Mouse (Mus musculus) forebrain, embryonic 10.5 days (tissue): ENCODE data around the gene Xab2. TPM values are rescaled to one million over a fixed set of nuclear protein-coding genes. Genes with fewer than 3 reads are reported as not detected.

Source experiments
- DNase-seq: peaks from one replicate; pipeline ENCODE4 v3.0.0-alpha.2; 2017; ENCODE audit warnings: low spot score; ENCODE audit errors: extremely low spot score
- H3K27ac ChIP-seq: fragments of 300-500 bp; sonication (generic); 2 replicates; pipeline ENCODE4 v1.5.1; 2016; ENCODE audit warnings: mild to moderate bottlenecking
- H3K27me3 ChIP-seq: fragments of 300-500 bp; sonication (generic); 2 replicates; pipeline ENCODE4 v1.6.1; 2016; ENCODE audit warnings: mild to moderate bottlenecking; ENCODE audit not compliant: poor library complexity, severe bottlenecking
- H3K36me3 ChIP-seq: fragments of 300-500 bp; sonication (generic); replicated peaks from 2 replicates; pipeline ENCODE4 v1.6.1; 2016; ENCODE audit warnings: mild to moderate bottlenecking, moderate library complexity
- H3K4me1 ChIP-seq: fragments of 300-500 bp; sonication (generic); 2 replicates; pipeline ENCODE4 v1.6.1; 2016
- H3K4me3 ChIP-seq: fragments of 300-500 bp; sonication (generic); 2 replicates; pipeline ENCODE4 v1.5.1; 2016; ENCODE audit warnings: mild to moderate bottlenecking, moderate library complexity
- H3K9me3 ChIP-seq: fragments of 300-500 bp; sonication (generic); 2 replicates; pipeline ENCODE4 v1.6.1; 2016; ENCODE audit warnings: mild to moderate bottlenecking, moderate library complexity
- WGBS: fragments of 180-500 bp; shearing (Covaris S2); methylation state at CpG from one replicate; pipeline ENCODE4 v1.1.7; 2016; 5-methylcytosine and 5-hydroxymethylcytosine counted together
- polyA plus RNA-seq: library from polyadenylated mRNA; unstranded; fragments of >200 nt; fragmentation: Nextera tagmentation; extraction: Ambion mirVana; gene quantifications from 2 replicates; pipeline ENCODE4 v1.2.1, GENCODE M21; 2016

The Xab2 gene
- polyA plus RNA-seq, 1 experiment from 2014 or later, result 76.9 TPM

GRCm38 (mm10) chr8:3576211-3576960 lies 44.7 kb downstream of the Xab2 start:
- no peaks in the 10 kb centered on the region for H3K36me3 ChIP-seq
- no peaks in the 10 kb centered on the region for H3K9me3 ChIP-seq
- H3K4me1 ChIP-seq, result no peaks in the 10 kb centered on the region
- no peak for DNase-seq
- no peaks in the 10 kb centered on the region for H3K27me3 ChIP-seq
- 82% methylated on average over 15 of the region's 15 CpGs for WGBS
- H3K4me3 ChIP-seq, result no peak overlapping the region
- H3K27ac ChIP-seq, result no peak overlapping the region

DNA sequence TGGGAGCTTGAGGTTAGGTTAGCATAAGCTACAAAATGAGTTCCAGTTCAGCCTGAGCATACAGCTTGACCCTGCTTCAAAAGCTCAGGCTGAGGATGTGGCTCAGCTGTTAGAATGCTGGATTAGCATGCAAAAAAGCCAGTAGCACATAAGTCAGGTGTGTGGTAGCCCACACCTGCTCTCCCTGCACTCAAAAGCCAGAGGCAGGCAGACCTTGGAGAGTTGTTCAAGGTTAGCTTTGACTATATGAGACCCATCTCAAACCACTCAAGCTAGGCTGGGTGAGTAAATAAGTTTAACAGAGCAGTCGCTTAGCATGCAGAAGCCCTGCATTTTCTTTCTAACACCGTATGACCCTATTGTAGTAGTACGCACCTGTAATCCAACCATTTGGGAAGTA lies 46.6 kb downstream of the Xab2 start:
- WGBS, result 95% methylated on average over 3 of the region's 3 CpGs
- H3K4me1 ChIP-seq, result no peaks in the 10 kb centered on the region; the same call in 1 of the 2 replicates
- no peak overlapping the region for H3K4me3 ChIP-seq
- no peak overlapping the region for H3K27ac ChIP-seq
- no peaks in the 10 kb centered on the region for H3K9me3 ChIP-seq
- no peak for DNase-seq
- peaks cover 3% of the 10 kb centered on the region for H3K36me3 ChIP-seq
- H3K27me3 ChIP-seq, result no peaks in the 10 kb centered on the region

DNA sequence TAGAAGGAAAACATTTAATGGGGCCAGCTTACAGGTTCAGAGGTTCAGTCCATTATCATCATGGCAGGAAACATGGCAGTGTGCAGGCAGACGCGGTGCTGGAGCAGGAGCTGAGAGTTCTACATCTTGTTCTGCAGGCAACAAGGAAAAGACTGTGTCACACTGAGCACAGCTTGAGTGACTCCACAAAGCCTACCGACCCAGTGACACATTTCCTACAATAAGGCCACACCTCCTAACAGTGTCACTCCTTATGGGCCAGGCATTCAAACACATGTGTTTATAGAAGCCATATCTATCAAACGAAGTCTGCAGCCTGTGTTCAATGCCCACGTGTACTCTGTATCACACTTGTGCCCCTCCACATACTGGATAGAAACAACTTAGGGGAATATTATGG lies 51.3 kb downstream of the Xab2 start:
- no peaks in the 10 kb centered on the region for H3K9me3 ChIP-seq
- no peaks in the 10 kb centered on the region for H3K27me3 ChIP-seq
- H3K4me1 ChIP-seq, result peaks cover 27% of the 10 kb centered on the region
- no peak overlapping the region for H3K27ac ChIP-seq
- 93% methylated on average over 5 of the region's 5 CpGs for WGBS
- peaks cover 5% of the 10 kb centered on the region for H3K36me3 ChIP-seq
- H3K4me3 ChIP-seq, result peak overlapping the region; percentile 55; the same call in 1 of the 2 replicates
- DNase-seq, result no peak

GRCm38 (mm10) chr8:3568378-3568777 lies 52.7 kb downstream of the Xab2 start:
- peak overlapping the region; percentile 91 for H3K27ac ChIP-seq
- 6% methylated on average over 7 of the region's 7 CpGs for WGBS

DNA sequence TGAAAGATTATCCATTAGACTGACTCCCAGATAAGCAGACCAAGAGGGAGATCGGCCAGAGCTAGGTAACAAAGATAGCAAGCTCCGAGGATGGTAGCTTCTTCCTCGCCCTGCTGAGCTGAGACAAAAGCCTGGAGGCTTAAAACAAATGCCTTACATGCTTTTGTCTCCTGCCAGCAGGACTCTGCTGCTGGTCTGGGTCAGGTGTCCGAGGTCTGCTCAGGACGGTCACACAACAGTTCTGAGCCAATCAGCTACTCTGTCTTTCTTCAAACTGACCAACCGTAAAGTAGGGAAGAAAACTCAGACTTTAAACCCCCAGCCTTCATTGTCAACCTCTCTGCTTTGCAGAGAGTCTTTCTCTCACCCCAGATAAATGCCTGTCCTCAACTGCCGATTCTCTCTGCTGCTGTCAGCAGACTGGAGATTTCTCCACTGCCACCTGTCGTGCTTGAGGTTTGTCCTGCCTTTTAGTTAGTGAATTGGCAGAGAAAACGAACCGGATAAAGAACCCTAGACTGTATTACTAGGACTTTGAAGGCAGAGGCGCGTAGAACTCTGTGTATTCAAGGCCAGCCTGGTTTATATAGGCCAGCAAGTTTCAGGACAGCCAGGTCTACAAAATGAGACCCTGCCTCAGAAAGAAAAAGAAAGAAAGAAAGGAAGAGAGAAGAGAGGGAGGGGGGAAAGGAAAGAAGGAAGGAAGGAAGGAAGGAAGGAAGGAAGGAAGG lies 53.3 kb downstream of the Xab2 start, which contains the start of gene C330021F23Rik:
Gene C330021F23Rik (plus strand): TSS at position 350 of the 731 bp plus-strand sequence.
- peak within 1 kb of the TSS; percentile 91 for H3K27ac ChIP-seq
- H3K4me3 ChIP-seq, result peak within 1 kb of the TSS; percentile 55
- H3K4me1 ChIP-seq, result peaks cover 27% of the 10 kb centered on the region
- no peaks in the 10 kb centered on the region for H3K27me3 ChIP-seq
- peak; percentile 61 for DNase-seq
- H3K36me3 ChIP-seq, result peaks cover 5% of the 10 kb centered on the region
- WGBS, result 2% methylated on average over 12 of the region's 12 CpGs
- H3K9me3 ChIP-seq, result no peaks in the 10 kb centered on the region

More at GRCm38 (mm10) chr8:3568378-3568777, 52.7 kb downstream of the Xab2 start:
- no peak for DNase-seq
- Histone ChIP-seq H3K4me3 (peak overlapping the region; percentile 55), H3K4me1 (peaks cover 27% of the 10 kb centered on the region), H3K36me3 (peaks cover 5% of the 10 kb centered on the region), H3K9me3 (no peaks in the 10 kb centered on the region), H3K27me3 (no peaks in the 10 kb centered on the region)

Other genes starting within 250 kb of the Xab2 start
- gene Arhgef18, start 228.3 kb downstream of the Xab2 start, polyA plus RNA-seq, result 9.7 and 11.4 TPM in 2 replicates
- 4.5 and 5.8 TPM in 2 replicates for gene Pex11g, start 153.6 kb downstream of the Xab2 start, polyA plus RNA-seq
- gene Tex45, start 150.5 kb downstream of the Xab2 start, polyA plus RNA-seq, result not detected in 2 replicates
- gene Zfp358, start 128.2 kb downstream of the Xab2 start, polyA plus RNA-seq, result 61.6 and 64.8 TPM in 2 replicates
- gene Mcoln1, start 120.9 kb downstream of the Xab2 start, polyA plus RNA-seq, result 56.9 and 59.3 TPM in 2 replicates
- gene Pnpla6, start 105.9 kb downstream of the Xab2 start, polyA plus RNA-seq, result 21.2 and 22.1 TPM in 2 replicates
- 8.4 and 13.1 TPM in 2 replicates for gene C330021F23Rik, start 53.3 kb downstream of the Xab2 start, polyA plus RNA-seq
- 11.6 and 12.7 TPM in 2 replicates for gene Camsap3, start 34.0 kb downstream of the Xab2 start, polyA plus RNA-seq
- 83.0 and 92.6 TPM in 2 replicates for gene Pet100, start 232 bp upstream of the Xab2 start, polyA plus RNA-seq
- gene Pcp2, start 4.2 kb upstream of the Xab2 start, polyA plus RNA-seq, result 0.32 and 0.85 TPM in 2 replicates
- gene Stxbp2, start 9.6 kb upstream of the Xab2 start, polyA plus RNA-seq, result 35.8 and 38.1 TPM in 2 replicates
- 0.30 and 0.31 TPM in 2 replicates for gene Retn, start 34.5 kb upstream of the Xab2 start, polyA plus RNA-seq
- gene Mcemp1, start 44.4 kb upstream of the Xab2 start, polyA plus RNA-seq, result 0.09 and 0.20 TPM in 2 replicates
- 11.2 and 12.1 TPM in 2 replicates for gene Fcor, start 51.0 kb upstream of the Xab2 start, polyA plus RNA-seq
- 43.3 and 47.5 TPM in 2 replicates for gene Trappc5, start 55.0 kb upstream of the Xab2 start, polyA plus RNA-seq
- 0.22 and 0.38 TPM in 2 replicates for gene Fcer2a, start 72.9 kb upstream of the Xab2 start, polyA plus RNA-seq
- not detected in 2 replicates for gene Clec4g, start 99.3 kb upstream of the Xab2 start, polyA plus RNA-seq
- not detected in 2 replicates for gene Cd209a, start 127.7 kb upstream of the Xab2 start, polyA plus RNA-seq
- not detected in 2 replicates for gene Cd209e, start 233.0 kb upstream of the Xab2 start, polyA plus RNA-seq